Mouse (Mus musculus) heart, embryonic 12.5 days (tissue): ENCODE measurements around the gene Hhip. TPM values are rescaled to one million over a fixed set of nuclear protein-coding genes. Genes with fewer than 3 reads are reported as not detected.

Experiments used
- ATAC-seq: fragments of 200-750 bp; cut with Nextera tagmentation; 2 replicates; pipeline ENCODE4 v1.8.0; 2017; ENCODE audit warnings: moderate TSS enrichment, moderate library complexity; ENCODE audit not compliant: insufficient number of reproducible peaks, low FRiP score
- H3K27ac ChIP-seq: fragments of 300-500 bp; sonication (generic); 2 replicates; pipeline ENCODE4 v1.5.1; 2016; ENCODE audit warnings: mild to moderate bottlenecking, moderate library complexity; ENCODE audit not compliant: poor library complexity, severe bottlenecking
- H3K27me3 ChIP-seq: fragments of 300-500 bp; sonication (generic); replicated peaks from 2 replicates; pipeline ENCODE4 v1.6.1; 2016; ENCODE audit warnings: mild to moderate bottlenecking, moderate library complexity
- H3K36me3 ChIP-seq: fragments of 300-500 bp; sonication (generic); 2 replicates; pipeline ENCODE4 v1.6.1; 2016; ENCODE audit warnings: mild to moderate bottlenecking, moderate library complexity
- H3K4me1 ChIP-seq: fragments of 300-500 bp; sonication (generic); replicated peaks from 2 replicates; pipeline ENCODE4 v1.6.1; 2016; ENCODE audit warnings: mild to moderate bottlenecking
- H3K4me2 ChIP-seq: fragments of 300-500 bp; sonication (generic); 2 replicates; pipeline ENCODE4 v1.6.1; 2016; ENCODE audit warnings: mild to moderate bottlenecking, moderate library complexity
- H3K4me3 ChIP-seq: fragments of 300-500 bp; sonication (generic); 2 replicates; pipeline ENCODE4 v1.5.1; 2016; ENCODE audit warnings: mild to moderate bottlenecking
- H3K9ac ChIP-seq: fragments of 300-500 bp; sonication (generic); 2 replicates; pipeline ENCODE4 v1.6.1; 2016; ENCODE audit warnings: mild to moderate bottlenecking, moderate library complexity
- H3K9me3 ChIP-seq: fragments of 300-500 bp; sonication (generic); replicated peaks from 2 replicates; pipeline ENCODE4 v1.6.1; 2016; ENCODE audit warnings: mild to moderate bottlenecking, moderate library complexity
- WGBS: fragments of 180-500 bp; shearing (Covaris S2); methylation state at CpG from one replicate; pipeline ENCODE4 v1.1.7; 2016; 5-methylcytosine and 5-hydroxymethylcytosine counted together
- polyA plus RNA-seq: library from polyadenylated mRNA; unstranded; fragments of >200 nt; fragmentation: Nextera tagmentation; extraction: Ambion mirVana; gene quantifications from 2 replicates; pipeline ENCODE4 v1.2.1, GENCODE M21; 2016

The Hhip gene
- 0.18 and 0.44 TPM in 2 replicates for polyA plus RNA-seq

GRCm38 (mm10) chr8:80057198-80058174 is at the start of gene Hhip:
Gene Hhip, minus strand, starts transcription at chr8:80058006.
- H3K27ac ChIP-seq = no peak within 1 kb of the TSS
- ATAC-seq = peak; percentile 69
- peak within 1 kb of the TSS; percentile 53 for H3K9ac ChIP-seq
- peaks cover 11% of the 10 kb centered on the region for H3K4me1 ChIP-seq
- no peaks in the 10 kb centered on the region for H3K36me3 ChIP-seq
- WGBS = under 1% methylated on average over 41 of the region's 56 CpGs
- H3K4me2 ChIP-seq = peak within 1 kb of the TSS; percentile 93
- peaks cover 46% of the 10 kb centered on the region for H3K27me3 ChIP-seq
- no peaks in the 10 kb centered on the region for H3K9me3 ChIP-seq
- peak within 1 kb of the TSS; percentile 64 for H3K4me3 ChIP-seq

- H3K9me3 ChIP-seq = no peaks in the 10 kb centered on the region
- H3K4me1 ChIP-seq = no peaks in the 10 kb centered on the region
- no peak for ATAC-seq
- no peak overlapping the region for H3K4me3 ChIP-seq
- H3K36me3 ChIP-seq = no peaks in the 10 kb centered on the region
- no peak overlapping the region for H3K9ac ChIP-seq
- WGBS = 84% methylated on average over 2 of the region's 2 CpGs
- H3K27me3 ChIP-seq = no peaks in the 10 kb centered on the region
- H3K4me2 ChIP-seq = no peak overlapping the region
- H3K27ac ChIP-seq = no peak overlapping the region
These were observed 29.2 kb upstream of the Hhip start for GRCm38 (mm10) chr8:80087021-80087420.

GRCm38 (mm10) chr8:80058193-80058592 is 387 bp upstream of the Hhip start:
- Histone ChIP-seq H3K4me1 (peaks cover 11% of the 10 kb centered on the region), H3K4me2 (peak overlapping the region; percentile 93), H3K9ac (peak overlapping the region; percentile 53; the same call in 1 of the 2 replicates), H3K27me3 (peaks cover 46% of the 10 kb centered on the region), H3K4me3 (peak overlapping the region; percentile 64), H3K36me3 (no peaks in the 10 kb centered on the region), H3K9me3 (no peaks in the 10 kb centered on the region), H3K27ac (no peak overlapping the region)
- 3% methylated on average over 7 of the region's 12 CpGs for WGBS
- peak; percentile 29; the same call in 1 of the 2 replicates for ATAC-seq

- WGBS = 14% methylated on average over 13 of the region's 13 CpGs
- Histone ChIP-seq H3K36me3 (no peaks in the 10 kb centered on the region), H3K4me2 (peak overlapping the region; percentile 93), H3K9ac (no peak overlapping the region), H3K9me3 (no peaks in the 10 kb centered on the region), H3K27me3 (peaks cover 48% of the 10 kb centered on the region), H3K4me3 (peak overlapping the region; percentile 64; the same call in 1 of the 2 replicates), H3K27ac (no peak overlapping the region), H3K4me1 (peaks cover 11% of the 10 kb centered on the region)
- ATAC-seq = no peak
These were observed 1.3 kb downstream of the Hhip start for GRCm38 (mm10) chr8:80056331-80057070.

- Histone ChIP-seq H3K4me1 (peaks cover 11% of the 10 kb centered on the region), H3K9ac (no peak overlapping the region), H3K4me3 (no peak overlapping the region), H3K4me2 (no peak overlapping the region), H3K27me3 (peaks cover 51% of the 10 kb centered on the region), H3K27ac (no peak overlapping the region), H3K9me3 (no peaks in the 10 kb centered on the region), H3K36me3 (no peaks in the 10 kb centered on the region)
- 20% methylated on average over 10 of the region's 10 CpGs for WGBS
- no peak for ATAC-seq
These were observed 2.0 kb downstream of the Hhip start for GRCm38 (mm10) chr8:80055777-80056176.

- Histone ChIP-seq H3K9ac (no peak overlapping the region), H3K4me3 (no peak overlapping the region), H3K4me1 (peaks cover 11% of the 10 kb centered on the region), H3K27ac (no peak overlapping the region), H3K4me2 (no peak overlapping the region), H3K27me3 (peaks cover 44% of the 10 kb centered on the region), H3K9me3 (no peaks in the 10 kb centered on the region), H3K36me3 (no peaks in the 10 kb centered on the region)
- ATAC-seq = no peak
- 61% methylated on average over 6 of the region's 6 CpGs for WGBS
These were observed 2.7 kb downstream of the Hhip start for GRCm38 (mm10) chr8:80055094-80055493.

GRCm38 (mm10) chr8:80054216-80054615 is 3.6 kb downstream of the Hhip start:
- Histone ChIP-seq H3K27me3 (peaks cover 41% of the 10 kb centered on the region), H3K4me1 (peaks cover 11% of the 10 kb centered on the region), H3K4me2 (no peak overlapping the region), H3K27ac (no peak overlapping the region), H3K36me3 (no peaks in the 10 kb centered on the region), H3K9ac (no peak overlapping the region), H3K9me3 (no peaks in the 10 kb centered on the region), H3K4me3 (no peak overlapping the region)
- no peak for ATAC-seq
- WGBS = 57% methylated on average over 4 of the region's 4 CpGs

- Histone ChIP-seq H3K9me3 (no peaks in the 10 kb centered on the region), H3K9ac (no peak overlapping the region), H3K27ac (no peak overlapping the region), H3K27me3 (peaks cover 33% of the 10 kb centered on the region), H3K4me2 (no peak overlapping the region), H3K36me3 (no peaks in the 10 kb centered on the region), H3K4me3 (no peak overlapping the region), H3K4me1 (peaks cover 11% of the 10 kb centered on the region)
- WGBS = 75% methylated on average over 1 of the region's 1 CpGs
- ATAC-seq = no peak
These were observed 5.0 kb downstream of the Hhip start for GRCm38 (mm10) chr8:80052838-80053237.

GRCm38 (mm10) chr8:80051494-80051893 is 6.3 kb downstream of the Hhip start:
- H3K9me3 ChIP-seq = no peaks in the 10 kb centered on the region
- H3K9ac ChIP-seq = no peak overlapping the region
- 41% methylated on average over 5 of the region's 5 CpGs for WGBS
- no peaks in the 10 kb centered on the region for H3K36me3 ChIP-seq
- H3K27me3 ChIP-seq = peaks cover 27% of the 10 kb centered on the region
- H3K27ac ChIP-seq = no peak overlapping the region
- ATAC-seq = no peak
- H3K4me1 ChIP-seq = peaks cover 2% of the 10 kb centered on the region; the same call in 1 of the 2 replicates
- no peak overlapping the region for H3K4me3 ChIP-seq
- H3K4me2 ChIP-seq = no peak overlapping the region

- Histone ChIP-seq H3K4me2 (peak overlapping the region; percentile 56), H3K27me3 (peaks cover 24% of the 10 kb centered on the region), H3K27ac (no peak overlapping the region), H3K4me1 (no peaks in the 10 kb centered on the region; the same call in 1 of the 2 replicates), H3K4me3 (peak overlapping the region; percentile 14), H3K9ac (no peak overlapping the region), H3K9me3 (no peaks in the 10 kb centered on the region), H3K36me3 (no peaks in the 10 kb centered on the region)
- no peak for ATAC-seq
- WGBS = 10% methylated on average over 15 of the region's 15 CpGs
These were observed 8.4 kb downstream of the Hhip start for GRCm38 (mm10) chr8:80049256-80050005.
